Mouse (Mus musculus): ENCODE data around the gene Utp20.
"Not testable (repeated sequence)": the region's sequence is repeated elsewhere in the genome, so short reads cannot be mapped to it uniquely, and the experiment has no call there.

Utp20 gene

DNA sequence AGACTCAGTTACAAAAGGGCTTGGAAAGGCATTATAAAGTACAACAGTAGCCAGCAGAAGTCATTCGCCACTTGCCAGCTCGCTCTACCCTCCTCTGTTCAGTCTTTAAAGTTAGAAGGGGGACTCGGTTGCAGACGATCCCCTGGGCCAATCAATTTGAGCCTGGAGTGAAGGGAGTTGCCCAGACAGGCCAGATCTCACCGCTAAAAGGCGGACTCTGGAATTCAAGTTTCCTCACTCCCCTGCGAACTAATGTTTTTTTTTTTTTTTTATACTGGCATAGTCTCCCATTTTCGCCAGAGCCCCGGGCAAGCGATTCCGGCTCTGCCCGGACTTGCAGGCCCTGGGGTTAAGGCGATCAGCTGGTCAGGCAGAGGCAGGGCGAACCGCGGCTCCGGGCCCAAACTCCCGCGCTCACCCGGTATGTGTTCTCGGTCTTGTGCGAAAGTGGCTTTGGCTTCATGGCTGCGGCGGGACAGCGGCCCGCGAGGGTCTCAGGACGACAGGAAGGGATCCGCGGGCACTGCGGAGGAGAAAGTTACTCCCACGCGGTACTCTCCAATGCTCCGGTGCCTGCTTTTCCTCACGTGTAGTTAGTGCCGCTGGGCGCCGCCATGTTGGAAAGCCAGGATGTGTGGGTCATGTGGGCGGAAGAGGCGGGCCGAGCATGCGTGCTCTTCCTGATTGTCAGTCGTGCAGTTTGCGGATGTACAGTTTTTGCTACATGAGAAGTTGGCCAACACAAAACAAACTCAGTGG lies at the start of gene Utp20:
Gene Utp20, minus strand, starts transcription at position 617 of the 759 bp plus-strand sequence.
- peak; percentile 86 for DNase-seq

DNA sequence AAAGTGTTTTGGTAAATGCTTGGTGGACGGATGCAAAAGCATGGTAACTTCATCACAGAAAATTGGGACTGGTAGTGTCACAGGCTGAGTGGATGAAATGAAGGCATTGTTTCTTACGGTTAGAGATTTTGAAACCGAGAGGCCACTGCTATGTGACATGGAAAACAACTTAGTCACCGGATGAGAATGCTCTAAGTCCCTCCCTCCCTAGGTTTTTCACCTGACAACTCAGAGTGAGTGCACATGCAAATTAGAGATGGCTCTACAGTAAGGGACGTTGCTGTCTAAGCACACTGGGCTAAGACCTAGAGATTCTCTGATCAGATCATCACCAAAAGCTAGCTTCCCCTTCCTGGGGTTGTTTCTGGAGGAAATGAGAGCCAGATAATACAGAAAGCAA lies 48.3 kb upstream of the Utp20 start:
- DNase-seq, result no peak

DNA sequence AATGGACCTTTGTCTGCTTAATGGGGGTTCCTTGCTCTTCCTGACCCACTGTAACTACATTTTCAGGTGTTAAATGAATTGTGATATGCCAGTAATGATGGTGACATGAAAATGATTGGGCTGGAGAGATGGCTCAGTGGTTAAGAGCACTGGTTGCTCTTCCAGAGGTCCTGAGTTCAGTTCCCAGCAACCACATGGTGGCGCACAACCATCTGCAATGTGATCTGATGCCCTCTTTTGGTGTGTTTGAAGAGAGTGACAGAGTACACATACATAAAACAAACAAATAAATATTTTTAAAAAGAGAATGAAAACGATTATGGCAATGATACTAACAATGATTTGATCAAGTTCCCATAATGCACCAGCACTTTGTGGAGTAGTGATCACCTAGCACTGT lies 39.4 kb upstream of the Utp20 start:
- DNase-seq, result no peak

DNA sequence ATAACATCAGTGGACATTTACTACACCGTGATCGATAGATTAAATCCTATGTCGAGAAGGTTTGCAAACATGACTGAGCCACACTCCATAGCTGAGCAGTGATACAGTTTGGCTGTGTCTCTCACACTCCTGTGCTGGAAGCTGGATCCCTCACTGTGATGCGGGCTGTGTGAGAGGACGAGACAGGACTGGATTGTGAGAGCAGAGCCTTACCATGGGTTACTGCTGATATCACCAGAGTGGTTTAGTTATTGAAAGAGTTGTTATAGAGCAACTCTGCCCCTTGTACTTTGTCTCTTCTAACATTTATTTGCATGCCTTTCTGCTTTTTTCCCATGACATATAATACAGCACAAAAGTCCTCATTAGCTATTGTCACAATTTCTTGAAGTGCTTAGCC lies 35.7 kb upstream of the Utp20 start:
- DNase-seq, result peak; percentile 45

DNA sequence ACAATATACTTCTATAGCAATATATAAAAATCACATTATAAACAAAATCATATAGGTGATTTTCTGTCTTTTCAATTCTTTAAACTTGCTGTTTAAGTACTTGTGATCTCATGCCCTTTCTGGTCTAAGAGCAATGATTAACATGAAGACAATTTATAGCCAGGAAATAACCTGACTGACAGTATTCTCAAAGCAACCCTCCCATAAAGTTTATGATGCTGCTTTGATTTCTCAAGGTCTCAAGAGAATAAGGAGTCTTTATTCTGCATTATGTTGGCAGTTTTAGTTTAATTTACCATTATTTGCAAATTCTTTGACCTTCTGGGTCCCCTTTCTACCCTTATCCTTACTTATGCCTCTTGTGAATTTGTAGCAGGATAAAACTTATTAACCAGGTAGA lies 34.8 kb upstream of the Utp20 start:
- DNase-seq, result no peak

DNA sequence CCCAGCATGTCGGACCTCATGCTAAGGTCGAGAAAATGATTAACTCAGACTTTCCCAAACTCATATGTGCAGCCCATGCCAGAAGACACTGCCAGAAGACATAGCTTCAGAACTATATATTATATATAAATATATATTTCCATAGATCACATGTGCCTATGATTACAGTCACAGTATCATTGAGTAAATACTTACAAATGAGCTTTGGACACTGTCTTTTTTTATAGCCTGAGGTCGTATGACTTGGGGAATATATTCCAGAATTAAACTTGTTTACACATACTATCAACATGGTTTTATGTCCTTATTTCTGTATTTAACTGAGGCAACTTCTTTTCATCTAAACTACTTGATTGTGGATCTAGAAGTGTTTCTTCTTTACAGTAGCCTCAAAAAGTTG lies 34.3 kb upstream of the Utp20 start:
- DNase-seq, result no peak

DNA sequence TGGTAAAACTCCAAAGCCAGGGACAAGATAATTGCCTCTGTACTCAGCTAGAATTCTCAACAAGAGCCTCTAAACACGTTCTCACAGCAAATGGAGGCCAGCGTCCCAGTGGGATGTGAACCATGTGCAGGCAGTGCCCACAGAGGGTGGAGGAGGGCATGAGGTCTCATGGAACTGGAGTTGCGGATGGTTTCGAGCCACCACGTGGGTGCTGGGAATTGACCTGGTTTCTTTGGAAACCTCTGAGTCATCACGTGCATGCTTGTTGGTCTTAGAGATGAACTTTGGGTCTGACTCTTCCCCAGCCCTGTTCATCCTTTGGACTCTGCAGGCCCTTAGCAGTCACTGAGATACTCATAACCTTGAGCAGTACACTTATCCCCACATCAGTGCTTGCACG lies 26.7 kb upstream of the Utp20 start:
- peak; percentile 86 for DNase-seq

DNA sequence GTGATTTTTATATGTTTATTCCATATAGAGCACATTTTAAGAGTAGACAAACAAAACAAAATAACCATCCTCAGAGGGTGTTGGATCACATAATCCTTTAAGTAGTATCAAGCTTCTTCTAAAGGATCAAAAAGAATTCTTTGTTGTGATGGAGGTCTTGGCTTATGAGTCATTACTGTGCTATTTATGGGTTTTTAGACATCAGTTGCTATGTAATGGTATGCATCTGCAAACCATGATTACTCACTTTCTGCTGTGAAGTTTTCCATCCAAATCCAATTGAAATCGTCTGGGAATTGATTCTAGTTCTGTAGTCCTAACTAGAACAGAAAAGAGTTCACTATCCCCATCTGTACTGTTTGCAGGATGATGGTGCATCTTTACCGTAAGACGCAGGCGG lies 23.4 kb upstream of the Utp20 start:
- no peak for DNase-seq

DNA sequence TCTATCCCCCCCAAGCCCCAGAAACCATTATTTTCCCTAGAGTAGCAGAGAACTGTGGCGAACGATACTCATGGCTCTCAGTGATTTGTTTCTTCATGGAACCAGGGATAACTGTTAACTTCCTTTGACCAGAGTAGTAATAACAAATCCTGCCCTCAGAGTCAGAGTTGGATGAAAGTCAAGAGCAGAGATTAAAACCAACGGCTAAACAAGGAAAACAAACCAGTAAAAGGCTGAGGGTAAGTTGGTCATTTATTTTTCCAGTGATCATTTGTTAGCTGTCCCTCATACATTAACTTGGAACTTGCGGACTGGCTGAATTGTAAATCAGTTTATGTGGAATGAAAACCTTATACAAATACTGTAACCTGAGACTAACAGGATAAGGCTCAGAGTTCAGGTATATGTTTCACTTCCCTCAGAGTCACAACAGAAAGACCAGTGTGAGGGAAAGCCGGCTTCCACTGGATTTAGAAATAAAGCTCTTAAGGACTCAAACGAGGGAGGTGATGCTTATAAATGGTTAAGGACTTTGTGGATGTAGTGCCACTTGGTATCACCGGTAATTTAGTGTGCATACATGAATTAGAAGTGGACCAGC lies 22.4 kb upstream of the Utp20 start:
- peak; percentile 81 for DNase-seq

DNA sequence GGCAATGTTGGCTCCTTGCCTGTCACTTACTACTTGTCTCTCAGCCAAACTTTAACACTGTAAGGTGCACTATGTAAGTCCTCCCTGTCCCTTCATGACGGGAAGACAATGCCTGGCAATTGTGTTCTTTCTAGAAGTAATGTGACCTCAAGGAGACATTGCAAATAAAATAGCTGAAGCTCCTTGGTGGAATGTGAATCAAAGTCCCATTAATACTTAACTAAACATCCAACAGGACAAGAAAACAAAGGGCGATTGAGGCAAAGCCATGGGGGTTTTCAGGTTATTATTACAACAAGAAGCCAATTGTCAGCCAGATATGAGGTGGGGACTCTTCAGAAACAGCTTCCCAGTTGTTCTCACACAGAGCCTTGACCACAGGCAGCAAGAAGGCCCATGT lies 7.6 kb upstream of the Utp20 start:
- DNase-seq, result peak; percentile 73

DNA sequence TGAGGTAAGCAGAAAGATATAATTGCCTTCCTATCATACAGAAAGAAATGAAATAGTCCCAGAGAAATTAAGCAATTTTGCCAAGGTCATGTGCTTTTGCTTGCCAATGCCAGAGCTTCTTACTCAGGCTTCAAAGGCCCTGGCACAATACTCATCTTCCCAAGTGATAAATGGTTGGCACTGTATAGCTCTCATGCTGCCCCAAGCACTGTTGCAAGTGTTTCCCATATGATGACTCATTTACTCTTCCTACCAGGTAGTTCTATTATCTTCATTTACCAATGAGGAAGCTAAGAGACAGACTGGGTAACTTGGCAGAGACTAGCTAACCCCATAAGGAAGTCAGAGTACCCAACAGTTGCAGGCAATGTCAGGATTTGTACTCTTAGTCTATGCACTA lies 1.8 kb upstream of the Utp20 start:
- DNase-seq, result no peak

DNA sequence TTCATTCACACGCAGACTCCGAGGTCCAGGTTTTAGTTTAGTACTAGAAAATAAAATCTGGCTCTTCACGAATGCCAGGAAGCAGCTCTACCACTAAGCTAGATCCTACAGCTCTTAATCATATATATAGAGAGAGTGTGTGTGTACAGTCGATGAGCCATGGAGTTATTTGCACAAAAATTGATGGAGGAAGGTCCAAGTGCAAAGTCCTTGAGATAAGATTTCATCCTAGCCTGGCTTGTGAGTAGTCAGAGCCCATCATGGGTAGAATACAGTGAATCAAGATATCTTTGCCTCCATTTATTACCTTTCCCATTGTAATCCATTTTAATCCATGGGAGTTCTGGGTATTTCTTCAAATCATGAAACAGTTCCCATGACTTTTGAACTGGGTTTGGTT lies 992 bp upstream of the Utp20 start:
- DNase-seq, result no peak

DNA sequence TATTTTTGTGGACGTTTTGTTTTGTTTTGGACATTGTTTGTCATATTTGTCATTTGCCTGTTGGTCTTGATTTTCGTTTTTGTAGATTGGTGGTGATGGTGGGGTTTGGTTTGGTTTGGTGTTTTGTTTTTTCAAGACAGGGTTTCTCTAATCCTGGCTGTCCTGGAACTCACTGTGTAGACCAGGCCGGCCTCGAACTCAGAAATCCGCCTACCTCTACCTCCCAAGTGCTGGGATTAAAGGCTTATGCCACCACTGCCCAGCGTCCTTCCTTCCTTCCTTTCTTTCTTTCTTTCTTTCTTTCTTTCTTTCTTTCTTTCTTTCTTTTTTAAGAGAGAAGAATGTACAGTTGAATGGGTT lies 323 bp upstream of the Utp20 start:
- DNase-seq, result not testable (repeated sequence)

DNA sequence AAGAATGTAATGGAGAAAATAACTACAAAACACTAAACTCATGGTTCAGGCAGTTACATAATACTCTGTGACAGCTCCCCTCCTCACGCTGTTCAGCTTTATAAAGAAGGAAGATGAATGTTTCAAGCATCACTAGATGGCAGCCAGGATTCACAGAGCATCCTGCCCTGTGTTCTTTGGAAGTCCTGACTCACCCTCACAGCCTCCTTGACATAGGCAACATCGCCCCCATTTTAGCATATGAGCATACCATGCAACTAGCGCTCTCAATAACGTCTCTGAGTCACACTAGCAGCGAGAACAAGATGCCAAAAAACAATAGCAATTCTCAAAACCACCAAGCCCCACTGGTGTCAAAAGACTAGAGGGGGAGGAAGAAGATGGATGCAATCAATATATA lies 9.3 kb downstream of the Utp20 start:
- no peak for DNase-seq

DNA sequence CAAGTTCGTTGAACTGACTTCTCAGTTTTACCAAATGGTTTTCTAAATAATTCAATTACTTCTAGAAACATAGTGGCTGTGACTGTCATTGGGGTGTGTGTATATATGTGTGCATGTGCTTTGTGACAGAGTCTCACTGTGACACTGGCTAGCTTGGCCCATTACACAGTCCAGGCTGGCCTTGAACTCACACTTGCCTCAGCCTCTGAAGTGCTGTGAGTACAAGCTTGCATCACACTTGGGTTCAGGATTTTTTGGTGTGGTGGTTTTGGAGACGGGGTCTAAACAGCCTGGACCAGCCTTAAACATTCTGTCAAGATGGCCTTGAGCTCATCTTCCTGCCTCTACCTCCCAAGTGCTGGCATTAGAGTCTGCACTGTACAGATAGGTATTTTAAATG lies 11.3 kb downstream of the Utp20 start:
- no peak for DNase-seq

DNA sequence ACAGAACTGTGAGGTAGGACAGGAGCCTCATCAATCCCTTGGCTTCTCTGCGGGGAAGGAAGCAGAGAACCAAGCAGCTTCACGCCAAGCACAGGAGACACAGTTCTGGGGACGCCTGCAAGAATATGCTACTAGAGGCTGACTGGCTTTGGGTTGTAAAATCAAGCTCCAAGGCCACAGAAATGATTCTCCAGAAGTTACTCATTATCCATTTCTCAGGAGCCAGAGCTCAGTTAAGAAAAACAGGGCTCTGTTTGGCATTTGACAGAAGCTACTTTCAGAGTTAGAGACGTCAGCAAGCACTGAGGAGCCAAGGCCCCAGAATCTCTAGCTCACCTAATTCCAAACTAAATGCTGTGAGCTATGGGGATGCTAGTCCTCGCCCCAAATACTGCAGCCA lies 14.9 kb downstream of the Utp20 start:
- peak; percentile 88 for DNase-seq

DNA sequence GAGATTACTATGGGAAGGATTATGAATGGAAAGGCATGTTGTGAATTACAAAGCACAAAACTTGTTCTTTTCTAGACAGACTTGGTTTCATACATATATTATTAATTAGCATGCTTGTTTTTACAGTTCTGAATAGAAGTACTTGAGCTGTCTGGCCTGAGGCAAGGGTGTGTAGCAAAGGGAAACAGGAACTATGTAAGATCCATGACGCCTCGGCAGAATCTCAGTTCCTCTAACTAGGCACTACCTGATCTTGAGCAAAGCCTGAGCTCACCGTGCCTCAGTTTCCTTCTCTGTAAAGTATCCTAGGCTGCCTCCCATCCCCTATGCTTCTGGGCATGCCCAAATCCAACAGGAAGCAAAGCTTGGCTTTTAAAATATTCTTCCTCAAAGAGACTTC lies 24.4 kb downstream of the Utp20 start:
- no peak for DNase-seq

DNA sequence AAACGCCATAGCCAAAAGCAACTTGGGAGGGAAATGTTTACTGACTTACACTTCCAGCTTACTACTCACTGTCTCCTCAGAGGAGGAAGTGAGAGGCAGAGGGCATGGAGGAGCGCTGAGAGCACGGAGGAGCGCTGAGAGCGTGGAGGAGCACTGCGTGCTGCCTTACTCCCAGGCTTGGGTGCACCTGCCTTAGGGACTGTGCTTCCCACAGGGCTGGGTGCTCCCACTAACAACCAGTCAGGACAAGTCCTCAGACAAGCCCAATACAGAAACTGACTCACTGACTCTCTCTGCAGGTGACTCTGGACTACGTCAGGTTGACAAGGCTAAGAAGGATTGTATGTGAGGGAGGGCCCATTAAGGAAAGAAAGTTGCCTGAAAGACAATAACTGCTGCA lies 27.2 kb downstream of the Utp20 start:
- DNase-seq, result no peak

DNA sequence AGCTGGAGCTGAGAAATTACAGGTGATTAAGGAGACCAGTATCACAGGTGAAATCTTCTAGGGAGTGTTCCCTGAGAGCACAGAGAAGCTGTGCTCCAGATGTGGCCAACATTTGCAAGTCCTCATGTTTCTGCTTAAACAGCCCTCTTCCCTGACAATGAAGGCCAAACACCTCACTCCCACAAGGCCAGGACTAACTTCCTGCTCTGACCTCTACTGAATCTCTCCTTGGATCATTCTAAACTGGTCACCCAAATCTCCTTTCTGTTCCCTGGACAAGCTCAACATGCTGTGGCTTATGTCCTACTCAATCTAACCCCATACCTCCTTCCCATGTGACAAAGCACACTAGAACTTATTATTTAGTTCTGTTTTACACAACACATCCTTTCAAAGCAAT lies 29.2 kb downstream of the Utp20 start:
- no peak for DNase-seq

DNA sequence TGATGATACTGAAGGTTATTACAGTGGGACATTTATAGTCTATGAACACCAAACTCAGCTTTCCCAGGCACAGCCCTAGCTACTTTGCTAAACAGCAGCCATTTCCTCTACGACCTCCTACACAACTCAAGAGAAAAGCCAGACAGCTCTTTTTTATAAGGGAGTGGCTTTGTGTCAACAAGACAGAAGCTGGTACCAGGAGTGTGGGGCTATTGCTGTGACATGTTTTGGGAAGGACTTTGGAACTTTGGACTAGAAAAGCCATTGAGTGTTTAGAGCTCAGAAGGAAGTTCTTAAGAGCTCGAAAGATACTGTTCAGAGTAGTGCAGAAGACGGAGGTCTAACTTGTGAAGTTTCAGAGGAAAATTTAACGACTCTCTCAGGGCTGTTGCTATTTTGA lies 29.7 kb downstream of the Utp20 start:
- DNase-seq, result peak; percentile 42

DNA sequence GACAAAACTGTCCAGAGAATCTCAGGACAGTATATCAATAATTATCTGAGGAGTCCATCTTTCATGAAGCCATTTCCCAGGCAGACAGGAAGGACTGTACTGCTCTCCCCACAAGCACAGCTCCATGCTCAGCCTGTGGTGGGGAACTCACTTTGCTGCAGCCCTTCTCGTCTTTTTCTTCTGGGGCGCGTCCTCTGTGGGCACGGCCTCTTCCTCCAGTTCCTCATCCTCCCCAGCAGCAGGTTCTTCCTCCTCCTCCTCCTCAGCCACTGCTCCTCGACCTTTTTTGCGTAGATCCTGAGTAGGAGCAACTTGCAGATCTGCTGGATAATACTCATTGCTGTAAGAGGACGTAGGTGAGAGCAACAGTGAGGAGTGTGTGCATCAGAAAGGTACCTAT lies 31.4 kb downstream of the Utp20 start:
- DNase-seq, result no peak

DNA sequence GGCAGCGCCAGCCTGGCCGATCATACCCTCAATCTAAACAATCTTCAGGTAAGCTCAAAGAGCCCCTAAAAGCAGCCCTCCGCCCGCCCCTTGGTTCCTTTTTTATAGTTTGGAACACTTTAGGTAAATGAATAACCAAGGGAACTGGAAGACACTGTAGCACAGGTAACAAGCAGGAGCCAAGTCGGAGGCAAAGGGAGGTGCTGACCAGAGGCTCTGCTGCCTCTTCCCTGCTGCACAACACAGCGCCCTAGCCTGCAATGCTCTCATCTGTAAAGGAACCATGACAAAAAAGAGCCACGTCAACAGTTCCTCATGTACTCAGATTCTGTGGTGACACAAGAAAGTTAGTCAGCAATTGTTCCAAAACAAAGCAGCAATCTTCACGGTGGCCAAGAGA lies 32.0 kb downstream of the Utp20 start:
- DNase-seq, result peak; percentile 72

DNA sequence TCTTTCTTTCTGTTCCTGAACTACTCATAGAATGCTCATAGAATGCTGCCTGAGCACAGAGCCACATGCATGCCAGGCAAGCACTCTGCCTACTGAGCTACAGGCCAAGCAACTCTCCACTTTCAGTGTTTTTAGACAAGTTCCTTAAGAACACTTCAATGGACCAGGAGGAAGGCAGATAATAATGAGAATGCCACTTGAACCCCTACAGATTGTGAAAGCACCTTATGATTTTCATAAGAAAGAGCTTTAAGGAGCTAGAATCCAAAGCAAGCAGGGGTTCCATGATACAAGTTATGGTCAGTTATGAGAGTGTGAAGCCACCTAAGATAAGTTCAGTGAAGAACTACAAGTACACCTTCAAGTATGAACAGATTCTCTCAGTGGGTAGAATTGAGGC lies 32.9 kb downstream of the Utp20 start:
- DNase-seq, result no peak

DNA sequence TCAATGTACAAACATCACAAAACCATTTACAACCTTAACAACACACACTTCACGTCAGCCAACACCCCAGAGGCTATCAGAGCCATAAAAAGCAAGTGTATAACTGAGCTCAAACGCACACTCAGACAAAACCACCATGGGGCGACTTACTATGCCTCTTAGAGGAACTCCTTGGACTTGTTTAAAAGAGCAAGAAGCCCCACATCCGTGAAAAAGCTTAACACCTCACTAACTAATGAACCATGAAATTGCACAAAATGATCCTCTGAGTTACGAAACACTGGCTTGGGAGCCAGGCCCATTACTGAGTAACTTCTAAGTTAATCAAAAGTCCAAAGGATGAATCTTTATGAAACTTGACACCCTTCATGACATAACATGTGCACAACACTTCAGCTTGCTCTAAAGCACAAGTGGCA lies 42.1 kb downstream of the Utp20 start:
- peak; percentile 94 for DNase-seq

DNA sequence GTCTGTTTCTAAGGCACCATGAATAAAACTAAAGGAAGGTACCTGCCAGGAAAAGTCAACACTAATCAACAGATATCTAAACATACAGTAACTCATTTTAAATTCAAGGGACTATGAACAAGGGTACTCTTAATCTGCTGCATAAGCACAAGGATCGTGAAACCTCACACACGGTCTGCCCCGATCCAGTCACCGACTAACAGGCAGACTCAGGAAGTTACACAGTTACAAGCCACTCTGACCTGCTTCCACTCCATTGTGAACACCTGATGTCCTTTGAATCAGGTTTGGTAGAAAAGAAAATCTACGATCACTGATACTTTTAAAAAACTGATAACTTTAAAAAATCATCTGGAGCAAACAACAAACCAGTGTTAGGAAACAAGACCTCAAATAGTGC lies 42.7 kb downstream of the Utp20 start:
- peak; percentile 82 for DNase-seq

Data from kidney, adult 9 months (tissue).